Mouse (Mus musculus): ENCODE results near the gene Zfp934. TPM values are rescaled to one million over a fixed set of nuclear protein-coding genes. Genes with fewer than 3 reads are reported as not detected.

Zfp934 gene
- polyA plus RNA-seq (2017; shearing (Covaris generic)), result 8.5 TPM

DNA sequence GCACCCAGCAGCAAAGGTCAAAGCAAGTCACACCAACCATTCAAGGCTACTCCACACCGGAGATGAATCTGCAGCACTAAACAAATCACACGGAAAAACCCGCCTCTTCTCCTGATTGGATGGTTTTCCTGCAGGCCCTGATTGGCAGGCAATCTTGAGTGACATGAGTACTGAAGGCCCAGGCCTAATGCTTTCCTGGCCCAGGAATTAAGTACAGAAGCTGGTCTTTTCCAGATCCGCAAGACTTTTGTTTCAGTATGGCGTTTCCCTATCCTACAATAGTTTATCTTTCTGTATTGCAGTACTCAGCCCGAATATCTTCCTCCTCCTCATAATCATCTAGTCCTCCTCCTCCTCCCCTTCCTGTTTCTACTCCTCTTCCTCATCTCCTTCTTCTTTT, at the start of gene Zfp934:
Gene Zfp934 (minus strand): TSS at position 101 of the 400 bp plus-strand sequence.

DNA sequence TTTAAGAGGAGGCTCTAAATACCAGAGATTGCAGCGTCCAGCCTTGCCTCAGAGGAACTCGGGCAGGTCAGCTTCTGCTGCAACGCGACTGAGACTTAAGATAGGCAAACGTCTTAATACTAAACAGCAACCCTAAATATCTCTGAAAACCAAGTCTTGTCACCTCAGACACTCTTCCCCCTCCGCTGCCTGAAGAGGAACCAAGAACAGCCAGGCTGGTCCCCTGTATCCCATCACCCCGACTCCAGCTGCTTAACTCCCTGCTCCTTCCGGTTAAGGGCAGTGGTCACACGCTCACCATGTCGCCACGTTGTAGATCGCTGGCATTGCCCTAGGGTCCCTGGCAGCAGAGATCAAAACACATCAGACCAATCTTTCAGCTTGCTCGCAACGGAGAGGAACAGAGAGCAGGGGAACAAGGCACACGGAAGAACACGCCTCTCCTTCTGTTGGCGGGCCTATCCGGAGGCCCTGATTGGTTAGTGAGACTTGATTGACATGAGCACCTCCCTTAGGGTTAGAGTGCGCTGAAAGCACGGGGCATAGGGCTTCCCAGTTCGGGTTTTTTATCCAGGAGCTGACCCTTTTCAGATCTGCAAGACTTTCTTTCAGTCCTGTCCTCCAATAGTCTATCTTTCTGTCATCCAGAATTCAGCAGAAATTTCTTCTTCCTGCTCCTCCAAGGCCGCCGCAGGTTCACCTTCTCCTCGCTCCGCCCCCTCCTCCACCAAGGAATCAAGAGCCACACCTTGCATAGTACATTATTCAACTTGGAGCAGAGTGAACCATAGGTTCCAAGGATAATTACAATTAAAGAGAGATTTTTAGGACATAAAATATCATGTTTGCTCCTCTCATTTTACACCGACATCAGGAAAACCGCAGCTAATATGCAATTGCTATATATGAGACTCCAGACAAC, 12.5 kb downstream of the Zfp934 start, which contains the start of gene Zfp935:
Gene Zfp935 (minus strand): TSS at position 323 of the 922 bp plus-strand sequence.

DNA sequence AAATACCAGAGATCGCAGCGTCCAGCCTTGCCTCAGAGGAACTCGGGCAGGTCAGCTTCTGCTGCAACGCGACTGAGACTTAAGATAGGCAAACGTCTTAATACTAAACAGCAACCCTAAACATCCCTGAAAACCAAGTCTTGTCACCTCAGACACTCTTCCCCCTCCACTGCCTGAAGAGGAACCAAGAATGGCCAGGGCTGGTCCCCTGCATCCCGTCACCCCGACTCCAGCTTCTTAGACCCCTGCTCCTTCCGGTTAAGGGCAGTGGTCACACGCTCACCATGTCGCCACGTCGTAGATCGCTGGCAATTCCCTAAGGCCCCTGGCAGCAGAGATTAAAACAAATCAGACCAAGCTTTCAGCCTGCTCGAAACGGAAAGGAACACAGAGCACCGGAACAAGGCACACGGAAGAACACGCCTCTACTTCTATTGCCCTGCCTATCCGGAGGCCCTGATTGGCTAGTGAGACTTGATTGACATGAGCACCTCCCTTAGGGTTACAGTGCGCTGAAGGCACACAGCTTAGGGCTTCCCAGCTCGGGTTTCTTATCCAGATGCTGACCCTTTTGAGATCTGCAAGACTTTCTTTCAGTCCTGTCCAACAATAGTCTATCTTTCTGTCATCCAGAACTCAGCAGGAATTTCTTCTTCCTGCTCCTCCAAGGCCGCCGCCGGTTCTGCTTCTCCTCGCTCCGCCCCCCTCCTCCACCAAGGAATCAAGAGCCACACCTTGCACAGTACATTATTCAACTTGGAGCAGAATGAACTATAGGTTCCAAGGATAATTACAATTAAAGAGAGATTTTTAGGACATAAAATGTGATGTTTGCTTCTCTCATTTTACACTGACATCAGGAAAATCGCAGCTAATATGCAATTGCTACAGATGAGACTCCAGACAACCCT, 104.3 kb downstream of the Zfp934 start, which contains the start of gene Gm49359:
Gene Gm49359 (minus strand): TSS at position 409 of the 911 bp plus-strand sequence.

Other genes starting within 250 kb of the Zfp934 start
- gene Gm3604, start 188.0 kb downstream of the Zfp934 start, polyA plus RNA-seq (2017; shearing (Covaris generic)), result 3.7 TPM
- gene Gm49359, start 104.4 kb downstream of the Zfp934 start, polyA plus RNA-seq (2017; shearing (Covaris generic)), result 13.2 TPM
- not detected for gene Zfp935, start 12.7 kb downstream of the Zfp934 start, polyA plus RNA-seq (2017; shearing (Covaris generic))
- 2.0 TPM for gene 6720489N17Rik, start 53.0 kb upstream of the Zfp934 start, polyA plus RNA-seq (2017; shearing (Covaris generic))
- gene Platr25, start 189.5 kb upstream of the Zfp934 start, polyA plus RNA-seq (2017; shearing (Covaris generic)), result 13.3 TPM
- 4.1 TPM for gene Gm5141, start 214.6 kb upstream of the Zfp934 start, polyA plus RNA-seq (2017; shearing (Covaris generic))

All from CD4-positive, CD25-positive, alpha-beta regulatory T cell (primary cell).